Mouse (Mus musculus) embryonic fibroblast, embryonic 13.5 days (primary cell): ENCODE data around the gene Asb5. TPM values are rescaled to one million over a fixed set of nuclear protein-coding genes. Genes with fewer than 3 reads are reported as not detected.

Experiments used
- H3K27ac ChIP-seq: 2 replicates; pipeline ENCODE4 v1.5.1; 2012; ENCODE audit warnings: low read length, control low read depth, inconsistent platforms; ENCODE audit not compliant: insufficient read depth
- H3K4me1 ChIP-seq: 2 replicates; pipeline ENCODE4 v1.6.1; 2011; ENCODE audit warnings: low read length; ENCODE audit not compliant: control insufficient read depth, insufficient read depth
- H3K4me3 ChIP-seq: 2 replicates; pipeline ENCODE4 v1.5.1; 2011; ENCODE audit warnings: mild to moderate bottlenecking, control low read depth, low read length; ENCODE audit not compliant: insufficient read depth
- CTCF ChIP-seq: IDR thresholded peaks from 2 replicates; pipeline ENCODE4 v1.5.1; 2011; ENCODE audit warnings: mild to moderate bottlenecking, control low read depth, low read length, moderate library complexity, borderline replicate concordance; ENCODE audit not compliant: insufficient read depth
- POLR2A ChIP-seq: IDR thresholded peaks from 2 replicates; pipeline ENCODE4 v1.6.1; 2011; ENCODE audit warnings: low read depth, mild to moderate bottlenecking, control low read depth, low read length, moderate library complexity
- polyA plus RNA-seq: library from polyadenylated mRNA; stranded (reverse); fragments of >200 nt; gene quantifications from 2 replicates; pipeline ENCODE4 v1.2.4, GENCODE M21; 2011; ENCODE audit warnings: low read depth; ENCODE audit not compliant: missing spikeins, insufficient read length

Asb5 gene
- polyA plus RNA-seq, 1 experiment = 0.33 TPM

DNA sequence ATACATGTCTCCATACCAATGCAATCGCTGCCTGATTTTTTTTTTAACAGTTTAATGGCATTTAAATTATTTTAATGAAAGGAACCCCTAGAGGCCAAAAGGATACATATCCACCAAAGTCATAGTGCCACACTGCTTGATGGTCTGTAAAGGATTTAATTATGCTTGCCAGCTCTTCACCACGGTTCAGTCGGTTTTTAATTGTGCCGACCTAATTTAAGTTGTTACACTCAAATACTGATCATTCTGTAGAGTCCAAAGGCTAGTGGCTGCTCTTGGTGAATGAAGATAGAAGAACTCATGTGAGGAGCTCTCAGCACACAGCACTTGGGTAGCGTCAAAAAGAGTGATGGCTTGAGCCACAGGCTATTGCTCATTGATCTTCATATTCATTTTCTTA is 5.8 kb downstream of the Asb5 start:
- TF ChIP-seq CTCF = no peak
- TF ChIP-seq POLR2A = no peak
- H3K4me1 ChIP-seq = no peaks in the 10 kb centered on the region
- H3K4me3 ChIP-seq = no peak overlapping the region
- no peak overlapping the region for H3K27ac ChIP-seq

DNA sequence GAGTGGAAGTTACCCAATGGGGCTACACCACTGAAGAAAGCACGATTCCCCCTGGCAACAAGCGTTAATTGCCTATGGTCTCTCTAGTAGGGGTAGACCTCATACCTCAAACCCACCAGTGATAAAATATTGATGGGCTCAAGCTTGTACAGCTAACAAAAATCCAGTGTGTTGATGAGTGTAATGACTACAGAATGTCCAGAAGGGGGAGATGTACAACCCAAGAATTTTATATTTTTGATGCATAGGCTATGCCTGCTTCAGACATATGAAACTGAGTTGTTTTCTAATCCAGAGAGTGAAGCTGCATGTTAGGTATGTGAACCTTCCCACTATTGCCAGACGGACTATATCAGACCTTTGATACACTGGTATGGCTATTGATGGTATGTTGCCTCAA is 7.9 kb downstream of the Asb5 start:
- Histone ChIP-seq H3K4me1 (no peaks in the 10 kb centered on the region), H3K27ac (no peak overlapping the region), H3K4me3 (no peak overlapping the region)
- TF ChIP-seq CTCF = no peak

DNA sequence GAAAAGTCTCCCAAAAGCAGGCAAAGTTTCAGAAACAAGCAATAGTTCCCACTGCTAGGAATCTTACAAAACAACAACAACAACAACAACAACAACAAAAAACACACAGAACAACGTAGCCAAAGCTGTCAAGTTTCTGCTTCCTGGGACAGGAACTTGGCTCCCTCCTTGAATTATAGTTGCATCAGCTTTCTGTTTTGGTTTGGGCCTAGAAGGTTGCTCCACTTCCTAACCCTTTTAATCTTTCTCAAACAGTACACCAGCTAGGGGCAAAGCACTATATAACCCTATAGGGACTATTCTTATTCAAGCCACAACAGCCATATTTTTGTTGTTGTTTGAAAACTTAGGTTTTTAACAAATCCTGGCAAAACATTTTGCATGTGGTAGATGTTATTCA is 12.0 kb downstream of the Asb5 start:
- no peaks in the 10 kb centered on the region; the same call in 1 of the 2 replicates for H3K4me1 ChIP-seq
- TF ChIP-seq POLR2A (no peak), CTCF (no peak)
- H3K4me3 ChIP-seq = no peak overlapping the region
- no peak overlapping the region for H3K27ac ChIP-seq

DNA sequence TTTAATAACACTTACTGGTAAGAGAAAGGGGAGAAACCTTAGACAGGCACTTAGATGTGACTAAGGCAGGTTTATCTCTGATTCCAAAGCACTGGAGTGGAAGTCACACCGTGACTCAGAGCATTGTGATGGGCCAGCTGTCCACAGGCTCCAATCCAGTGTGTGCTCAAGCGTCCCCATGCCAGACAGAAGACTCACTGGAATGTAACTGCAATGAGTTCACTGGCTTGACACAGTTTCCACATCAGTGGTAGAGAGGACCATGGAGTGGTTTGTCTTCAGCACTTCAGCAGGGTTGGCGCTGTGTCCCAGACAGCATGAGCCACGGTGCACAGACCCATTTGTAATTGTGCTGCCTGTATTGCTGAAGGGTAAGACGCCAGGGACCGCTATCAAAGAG is 19.0 kb downstream of the Asb5 start:
- Histone ChIP-seq H3K27ac (peak overlapping the region; percentile 69; the same call in 1 of the 2 replicates), H3K4me3 (no peak overlapping the region), H3K4me1 (peaks cover 10% of the 10 kb centered on the region)
- no peak for TF ChIP-seq CTCF

DNA sequence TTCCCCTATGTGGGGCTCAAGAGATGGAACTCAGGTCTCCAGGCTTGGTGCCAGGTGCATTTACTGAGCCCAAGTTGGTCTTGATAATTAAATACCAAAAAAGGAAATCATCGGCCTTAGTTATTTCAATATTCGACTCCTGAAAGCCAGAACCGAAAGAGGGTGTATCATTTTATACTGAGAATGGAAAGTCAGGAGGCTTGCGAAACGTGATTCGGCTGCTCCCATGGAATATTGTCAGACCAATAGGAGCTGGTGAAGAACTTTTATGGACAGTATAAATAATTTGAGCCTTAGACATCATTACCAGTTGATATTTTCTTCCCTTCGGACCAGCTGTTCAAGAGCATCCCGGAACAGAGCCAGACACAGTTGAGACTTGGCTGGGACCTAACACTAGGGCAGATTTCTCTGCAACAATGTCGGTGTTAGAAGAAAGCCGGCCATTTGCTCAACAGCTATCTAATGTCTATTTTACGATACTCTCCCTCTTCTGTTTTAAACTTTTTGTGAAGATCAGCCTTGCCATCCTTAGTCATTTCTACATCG is 20.7 kb downstream of the Asb5 start:
- no peak overlapping the region for H3K27ac ChIP-seq
- no peak for TF ChIP-seq POLR2A
- no peak for TF ChIP-seq CTCF
- H3K4me3 ChIP-seq = no peak overlapping the region
- H3K4me1 ChIP-seq = peaks cover 10% of the 10 kb centered on the region

DNA sequence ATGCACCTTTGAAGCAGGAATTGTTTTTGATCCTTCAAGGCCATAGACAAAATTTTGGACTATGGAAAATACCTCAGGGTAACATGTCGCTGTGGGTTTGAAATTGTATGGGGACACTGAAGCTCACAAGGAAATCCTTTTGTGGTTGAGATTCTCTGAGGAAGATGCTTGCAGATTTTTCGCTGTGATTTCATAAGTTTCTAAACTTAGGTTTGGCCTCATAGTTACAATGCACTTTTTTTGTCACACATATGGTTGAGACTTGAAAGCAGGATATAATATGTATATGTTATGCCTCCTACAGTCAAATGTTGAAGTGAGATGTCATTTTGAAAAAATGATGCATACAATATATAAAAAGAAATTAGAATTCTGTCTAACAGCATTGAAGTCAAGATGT is 25.5 kb downstream of the Asb5 start:
- H3K27ac ChIP-seq = no peak overlapping the region
- H3K4me1 ChIP-seq = no peaks in the 10 kb centered on the region
- TF ChIP-seq POLR2A (no peak), CTCF (no peak)
- no peak overlapping the region for H3K4me3 ChIP-seq

DNA sequence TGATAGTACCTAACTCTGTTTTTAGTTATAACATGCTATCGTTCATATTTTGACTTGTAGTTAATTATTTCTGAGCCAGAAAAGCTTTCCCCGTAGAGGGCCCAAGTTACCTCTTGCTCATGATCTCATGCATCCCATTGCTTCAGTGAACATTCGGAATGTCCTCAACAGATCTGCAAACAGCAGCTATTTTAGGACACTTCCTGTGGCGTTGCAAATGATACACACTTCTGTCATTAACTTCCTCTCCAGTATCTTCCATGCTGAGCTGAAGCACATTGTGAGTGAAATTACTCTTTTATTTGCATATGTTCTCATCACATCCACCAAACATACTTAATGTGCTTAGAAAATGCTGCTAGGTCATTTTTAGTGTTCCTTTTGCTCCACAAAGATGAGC is 32.8 kb downstream of the Asb5 start:
- Histone ChIP-seq H3K27ac (no peak overlapping the region), H3K4me3 (no peak overlapping the region), H3K4me1 (peaks cover 5% of the 10 kb centered on the region)
- no peak for TF ChIP-seq CTCF
- TF ChIP-seq POLR2A = no peak

DNA sequence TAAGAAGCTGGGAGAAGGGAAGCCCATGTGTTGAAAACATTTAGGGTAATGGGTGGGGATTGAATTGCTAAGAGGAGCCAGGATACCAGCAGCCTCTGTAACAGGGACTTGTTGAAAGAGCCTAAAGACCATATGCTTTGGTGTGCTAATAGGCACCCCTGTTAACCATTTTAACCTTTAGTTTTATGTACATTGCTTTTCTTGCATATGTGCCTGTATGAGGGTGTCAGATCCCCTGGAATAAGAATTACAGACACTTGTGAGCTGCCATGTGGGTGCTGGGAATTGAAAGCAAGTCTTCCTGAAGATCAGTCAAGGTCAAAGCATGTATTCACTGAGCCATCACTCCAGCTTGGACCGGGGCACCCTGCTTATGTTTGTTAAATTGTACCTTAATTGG is 35.8 kb downstream of the Asb5 start:
- TF ChIP-seq CTCF = no peak
- no peak for TF ChIP-seq POLR2A
- peaks cover 5% of the 10 kb centered on the region for H3K4me1 ChIP-seq
- no peak overlapping the region for H3K4me3 ChIP-seq
- no peak overlapping the region for H3K27ac ChIP-seq

DNA sequence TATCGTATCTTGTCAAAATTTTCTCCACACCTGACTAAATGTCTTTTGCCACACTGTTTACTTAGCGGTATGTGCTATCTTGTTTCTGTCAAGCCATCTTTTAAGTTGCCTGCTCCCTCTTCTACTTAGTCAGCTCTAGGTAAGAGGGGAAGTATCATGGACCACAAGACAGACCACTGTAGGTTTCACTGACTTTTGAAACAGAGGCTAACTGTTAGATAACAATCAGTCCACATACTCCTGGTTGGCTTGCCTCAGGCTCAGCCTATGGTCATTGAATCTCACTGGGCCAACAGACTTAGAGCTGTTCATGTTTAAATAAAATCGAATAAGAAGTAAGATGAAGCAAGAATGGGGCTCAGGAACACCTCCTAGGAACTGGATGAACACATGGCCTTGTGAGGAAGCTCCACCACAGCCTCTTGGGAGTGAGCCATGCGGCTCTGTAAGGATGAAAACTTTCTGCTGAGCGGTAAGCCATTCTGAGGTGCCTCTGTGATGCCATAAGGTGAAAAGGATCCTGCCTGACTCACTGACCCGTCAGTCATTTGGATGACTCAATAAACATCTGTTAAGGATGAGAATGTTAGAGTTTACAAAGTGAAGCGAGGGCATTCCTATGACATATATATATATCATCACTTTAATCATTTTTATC is 36.4 kb downstream of the Asb5 start:
- TF ChIP-seq POLR2A (no peak), CTCF (no peak)
- H3K4me3 ChIP-seq = no peak overlapping the region
- no peak overlapping the region for H3K27ac ChIP-seq
- peaks cover 5% of the 10 kb centered on the region for H3K4me1 ChIP-seq

DNA sequence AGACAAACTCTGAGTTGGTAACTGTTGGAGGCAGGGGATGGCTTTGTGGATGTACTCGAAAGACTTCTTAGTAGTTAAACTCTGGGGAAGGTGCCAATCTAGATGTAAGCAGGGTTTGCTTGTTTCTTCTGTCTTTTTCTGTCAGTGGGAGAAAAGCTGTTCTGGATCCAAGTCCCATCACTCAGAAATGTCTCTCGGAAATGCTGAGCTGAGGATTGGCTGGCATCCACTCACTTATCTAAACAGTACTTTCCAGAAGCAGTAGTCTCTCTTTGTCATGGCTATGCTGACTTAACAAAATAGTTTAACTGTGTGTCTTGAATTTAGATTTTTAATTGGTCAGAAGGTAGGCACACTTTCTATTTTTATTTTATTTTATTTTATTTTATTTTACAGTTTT is 37.8 kb downstream of the Asb5 start:
- H3K4me1 ChIP-seq = peaks cover 7% of the 10 kb centered on the region
- TF ChIP-seq POLR2A = no peak
- no peak for TF ChIP-seq CTCF
- H3K4me3 ChIP-seq = no peak overlapping the region
- no peak overlapping the region for H3K27ac ChIP-seq
